Mouse (Mus musculus) hindbrain, embryonic 13.5 days (tissue): ENCODE measurements at regions not wholly inside any gene's neighbourhood (a gene's known extent, or its start where the extent isn't known, plus 50 kb on each side); places are given as distances from the start of the nearest gene placed in this dataset.
"Not testable (repeated sequence)": the region's sequence is repeated elsewhere in the genome, so short reads cannot be mapped to it uniquely, and the experiment has no call there.

Source experiments
- ATAC-seq: fragments of 200-750 bp; cut with Nextera tagmentation; 2 replicates; pipeline ENCODE4 v1.8.0; 2017; ENCODE audit warnings: moderate TSS enrichment; ENCODE audit not compliant: low FRiP score
- H3K27ac ChIP-seq: fragments of 300-500 bp; sonication (generic); 2 replicates; pipeline ENCODE4 v1.5.1; 2015; ENCODE audit warnings: inconsistent platforms, mild to moderate bottlenecking, moderate library complexity
- H3K27me3 ChIP-seq: fragments of 300-500 bp; sonication (generic); 2 replicates; pipeline ENCODE4 v1.6.1; 2015; ENCODE audit warnings: mild to moderate bottlenecking, inconsistent platforms
- H3K36me3 ChIP-seq: fragments of 300-500 bp; sonication (generic); 2 replicates; pipeline ENCODE4 v1.6.1; 2015; ENCODE audit warnings: mild to moderate bottlenecking, inconsistent platforms
- H3K4me1 ChIP-seq: fragments of 300-500 bp; sonication (generic); replicated peaks from 2 replicates; pipeline ENCODE4 v1.6.1; 2015; ENCODE audit warnings: inconsistent platforms
- H3K4me2 ChIP-seq: fragments of 300-500 bp; sonication (generic); 2 replicates; pipeline ENCODE4 v1.6.1; 2015; ENCODE audit warnings: inconsistent platforms, mild to moderate bottlenecking, moderate library complexity
- H3K4me3 ChIP-seq: fragments of 300-500 bp; sonication (generic); 2 replicates; pipeline ENCODE4 v1.5.1; 2015; ENCODE audit warnings: mild to moderate bottlenecking, inconsistent platforms
- H3K9ac ChIP-seq: fragments of 300-500 bp; sonication (generic); 2 replicates; pipeline ENCODE4 v1.6.1; 2015; ENCODE audit warnings: mild to moderate bottlenecking, inconsistent platforms
- H3K9me3 ChIP-seq: fragments of 300-500 bp; sonication (generic); 2 replicates; pipeline ENCODE4 v1.6.1; 2016; ENCODE audit warnings: inconsistent platforms
- WGBS: fragments of 180-500 bp; shearing (Covaris S2); methylation state at CpG from one replicate; pipeline ENCODE4 v1.1.7; 2015; 5-methylcytosine and 5-hydroxymethylcytosine counted together

DNA sequence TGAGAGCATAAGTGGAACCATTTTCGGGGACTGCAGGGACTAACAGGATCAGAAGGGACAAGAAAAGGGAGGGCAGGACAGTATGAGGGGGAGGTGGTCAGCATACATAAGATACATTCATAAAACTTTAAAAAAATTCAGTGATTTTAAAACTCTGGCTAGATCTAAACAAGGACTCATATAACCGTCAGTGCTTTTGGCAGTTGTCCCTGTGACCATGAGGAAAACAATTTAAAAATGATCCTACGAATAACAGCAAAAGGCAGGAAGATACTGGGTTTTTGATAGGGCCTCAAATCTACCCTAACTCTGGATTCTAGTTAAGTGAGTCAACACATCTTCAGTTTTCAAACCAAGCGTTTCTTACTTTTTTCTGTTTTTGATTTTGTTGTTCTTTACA is 106.9 kb upstream of the Eif4g2 start:
- Histone ChIP-seq H3K4me3 (no peak overlapping the region), H3K27me3 (no peaks in the 10 kb centered on the region), H3K4me1 (0 out of 2 replicates have a peak, but pooled peaks cover 6% of the 10 kb centered on the region), H3K9me3 (no peaks in the 10 kb centered on the region), H3K9ac (no peak overlapping the region), H3K27ac (no peak overlapping the region), H3K36me3 (no peaks in the 10 kb centered on the region), H3K4me2 (no peak overlapping the region)
- no peak for ATAC-seq
- 91% methylated on average over 4 of the region's 4 CpGs for WGBS

DNA sequence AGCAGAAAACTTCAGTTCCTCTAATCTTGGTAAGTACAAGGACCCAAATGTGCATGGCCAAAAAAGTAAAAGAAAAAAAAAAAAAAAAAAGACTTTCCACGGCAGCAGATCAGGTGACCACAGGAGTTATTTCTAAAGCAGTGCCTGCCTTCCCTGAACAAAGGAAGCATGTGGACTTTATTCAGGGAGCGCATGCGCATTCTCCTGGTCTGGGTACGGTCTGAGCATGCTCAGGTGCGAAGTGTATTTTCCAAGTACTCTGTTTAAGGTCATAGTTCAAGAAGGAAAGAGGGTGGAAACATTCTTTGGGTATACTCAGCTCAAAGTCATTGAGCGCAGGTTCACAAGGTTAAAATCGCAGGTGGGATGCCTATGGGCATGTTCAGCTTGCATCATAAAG is 103.1 kb upstream of the Eif4g2 start:
- 0 out of 2 replicates have a peak, but pooled peaks cover 3% of the 10 kb centered on the region for H3K27me3 ChIP-seq
- no peak for ATAC-seq
- no peak overlapping the region for H3K27ac ChIP-seq
- no peak overlapping the region for H3K9ac ChIP-seq
- H3K4me2 ChIP-seq = no peak overlapping the region
- H3K4me1 ChIP-seq = 0 out of 2 replicates have a peak, but pooled peaks cover 6% of the 10 kb centered on the region
- no peak overlapping the region for H3K4me3 ChIP-seq
- H3K36me3 ChIP-seq = no peaks in the 10 kb centered on the region
- 93% methylated on average over 7 of the region's 7 CpGs for WGBS
- H3K9me3 ChIP-seq = no peaks in the 10 kb centered on the region

DNA sequence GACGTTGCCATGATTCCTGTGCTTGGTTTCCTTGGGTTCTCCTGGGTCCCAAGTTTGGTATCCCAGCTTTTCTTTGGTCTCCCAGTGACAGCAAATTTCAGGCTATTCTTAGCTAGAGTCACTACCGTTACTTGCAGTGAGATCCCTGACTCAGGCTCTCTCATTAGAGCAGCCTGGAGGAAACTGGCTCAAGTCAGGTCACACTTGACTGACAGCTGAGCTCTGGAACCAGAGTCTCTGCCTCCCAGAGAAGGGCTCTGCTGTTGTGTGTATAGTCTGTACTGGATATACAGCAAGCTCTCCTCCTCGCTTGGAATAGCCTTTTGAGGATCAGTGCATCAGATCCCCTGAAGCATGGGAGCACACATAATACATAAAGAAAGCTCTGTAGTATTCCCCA is 100.7 kb upstream of the Eif4g2 start:
- Histone ChIP-seq H3K36me3 (no peaks in the 10 kb centered on the region), H3K27me3 (0 out of 2 replicates have a peak, but pooled peaks cover 3% of the 10 kb centered on the region), H3K9me3 (no peaks in the 10 kb centered on the region), H3K27ac (no peak overlapping the region), H3K4me2 (no peak overlapping the region), H3K4me3 (no peak overlapping the region), H3K9ac (no peak overlapping the region), H3K4me1 (peaks cover 12% of the 10 kb centered on the region)
- 68% methylated on average over 3 of the region's 3 CpGs for WGBS
- no peak for ATAC-seq

DNA sequence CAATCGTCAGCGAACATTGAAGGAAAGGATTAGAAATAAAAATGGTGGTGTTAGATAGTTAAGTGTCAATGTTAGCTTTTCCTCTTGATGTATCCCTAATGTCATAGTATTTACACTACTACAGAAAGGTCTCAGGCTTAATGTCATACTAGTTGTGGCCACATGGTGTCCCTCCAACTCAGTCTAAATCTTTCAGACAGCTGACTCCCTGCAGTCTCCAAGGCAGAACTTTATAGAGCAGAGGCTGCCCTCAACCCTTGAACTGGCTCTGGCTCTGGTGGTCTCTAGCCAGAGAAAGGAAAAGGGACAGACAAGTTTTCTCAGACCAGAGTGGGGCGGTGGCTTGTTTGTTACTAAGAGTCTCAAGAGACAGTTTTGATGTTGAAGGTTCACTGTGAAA is 99.5 kb upstream of the Eif4g2 start:
- Histone ChIP-seq H3K4me2 (no peak overlapping the region), H3K36me3 (no peaks in the 10 kb centered on the region), H3K9me3 (no peaks in the 10 kb centered on the region), H3K9ac (no peak overlapping the region), H3K4me1 (peaks cover 12% of the 10 kb centered on the region), H3K4me3 (no peak overlapping the region), H3K27me3 (0 out of 2 replicates have a peak, but pooled peaks cover 3% of the 10 kb centered on the region), H3K27ac (no peak overlapping the region)
- peak; percentile 69; the same call in 1 of the 2 replicates for ATAC-seq
- WGBS = 72% methylated on average over 3 of the region's 3 CpGs

DNA sequence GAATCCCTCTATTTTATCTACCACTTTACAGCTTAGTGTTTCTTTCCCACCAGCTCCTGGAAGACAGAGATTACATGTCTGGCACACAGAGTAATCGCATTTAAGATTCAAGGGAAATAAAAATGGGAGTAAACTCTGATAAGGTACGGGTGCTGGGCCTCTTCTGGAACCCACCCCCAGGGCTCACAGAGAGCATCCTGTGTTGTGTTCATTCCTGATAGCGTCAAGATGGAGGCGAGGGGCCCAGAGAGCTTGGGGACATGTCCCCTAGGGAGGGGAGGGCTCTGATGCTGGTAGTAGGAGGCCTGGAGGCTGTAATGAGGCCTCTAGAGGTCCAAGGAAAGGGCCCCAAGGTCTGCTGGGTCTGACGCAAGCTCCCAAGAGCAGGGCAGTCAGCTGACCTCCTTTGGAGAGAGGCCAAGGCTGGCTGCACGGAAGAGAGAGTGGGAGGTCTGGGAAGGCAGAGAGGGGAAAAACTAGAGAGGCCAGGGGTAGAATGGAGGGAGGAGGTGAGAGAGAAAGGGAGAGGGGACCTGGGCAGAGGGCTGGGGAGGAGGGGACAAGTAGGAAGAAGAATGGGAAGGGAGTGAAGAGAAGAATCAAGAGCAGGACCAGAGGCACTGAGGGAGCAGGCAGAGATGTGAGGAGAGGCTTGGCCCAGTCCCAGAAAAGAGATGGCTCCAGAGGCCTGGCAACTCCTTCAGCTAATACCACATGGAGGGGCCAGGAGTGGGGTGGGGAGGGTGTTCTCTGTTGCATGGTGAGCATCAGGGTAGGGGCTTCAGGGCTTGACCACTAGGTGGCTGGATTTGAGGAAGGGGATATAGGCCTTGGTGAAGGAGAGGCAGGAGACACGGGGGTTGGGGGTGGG is 96.8 kb upstream of the Eif4g2 start:
- Histone ChIP-seq H3K4me3 (no peak overlapping the region), H3K4me1 (peaks cover 6% of the 10 kb centered on the region), H3K4me2 (no peak overlapping the region), H3K9me3 (no peaks in the 10 kb centered on the region), H3K9ac (no peak overlapping the region), H3K36me3 (no peaks in the 10 kb centered on the region), H3K27me3 (0 out of 2 replicates have a peak, but pooled peaks cover 3% of the 10 kb centered on the region), H3K27ac (no peak overlapping the region)
- 60% methylated on average over 7 of the region's 7 CpGs for WGBS
- peak; percentile 52; the same call in 1 of the 2 replicates for ATAC-seq

DNA sequence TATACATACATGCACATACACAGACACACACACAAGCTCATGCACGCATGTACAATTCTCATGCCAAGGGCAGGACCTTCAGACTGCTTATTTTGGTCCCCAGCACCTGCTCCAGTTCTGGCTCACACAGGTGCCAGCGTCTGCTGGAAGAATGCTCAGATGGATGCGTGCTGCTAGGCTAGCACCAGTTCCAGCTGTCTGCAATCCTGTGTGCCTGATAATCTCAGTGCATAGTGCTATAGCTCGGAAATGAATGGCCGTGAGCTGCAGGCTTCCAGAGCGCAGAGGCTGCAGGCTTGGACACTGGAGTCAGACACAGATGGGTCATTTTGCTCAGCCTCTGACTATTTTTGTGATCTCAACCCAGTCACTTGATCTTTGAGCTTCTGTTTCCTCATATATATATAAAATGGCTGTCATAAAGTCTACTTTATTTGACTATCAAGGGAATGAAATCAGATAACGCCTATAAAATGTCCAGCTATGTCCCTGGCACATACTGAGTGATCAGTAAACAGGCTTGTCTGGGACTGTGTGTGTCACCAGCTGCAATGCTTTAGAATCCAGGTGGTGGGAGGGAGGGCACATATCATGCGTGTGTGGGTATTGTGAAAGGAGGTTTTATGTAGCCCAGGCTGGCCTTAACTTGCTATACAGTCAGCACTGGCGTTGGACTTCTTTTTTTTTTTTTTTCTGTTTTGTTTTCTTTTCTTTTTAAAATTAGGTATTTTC is 91.7 kb upstream of the Eif4g2 start:
- 93% methylated on average over 9 of the region's 9 CpGs for WGBS
- H3K27ac ChIP-seq = no peak overlapping the region

DNA sequence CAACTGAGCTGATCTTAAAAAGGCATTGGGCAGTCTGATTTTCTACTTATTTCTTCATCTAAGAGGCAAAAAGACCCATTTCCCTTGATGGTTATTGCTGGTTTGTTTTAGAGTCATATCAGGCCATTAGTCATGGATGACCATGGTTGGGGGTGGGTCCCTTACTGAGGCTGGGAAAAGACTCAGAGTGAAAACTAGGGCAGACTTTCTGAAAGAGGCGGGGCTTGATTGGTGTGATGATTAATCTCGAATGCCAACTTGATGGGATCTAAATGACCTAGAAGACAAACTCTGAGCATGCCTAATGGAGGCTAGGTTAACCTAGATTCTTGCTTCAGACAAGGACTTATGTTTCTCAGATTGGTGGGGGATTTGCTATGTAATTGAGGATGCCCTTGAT is 89.2 kb upstream of the Eif4g2 start:
- Histone ChIP-seq H3K9ac (no peak overlapping the region), H3K36me3 (no peaks in the 10 kb centered on the region), H3K4me1 (no peaks in the 10 kb centered on the region), H3K27me3 (no peaks in the 10 kb centered on the region), H3K4me2 (no peak overlapping the region), H3K9me3 (no peaks in the 10 kb centered on the region), H3K27ac (no peak overlapping the region), H3K4me3 (no peak overlapping the region)
- 86% methylated on average over 2 of the region's 2 CpGs for WGBS
- ATAC-seq = no peak

More for the DNA sequence above, 91.7 kb upstream of the Eif4g2 start:
- H3K4me3 ChIP-seq = no peak overlapping the region
- H3K4me1 ChIP-seq = peaks cover 2% of the 10 kb centered on the region
- no peaks in the 10 kb centered on the region for H3K9me3 ChIP-seq
- H3K4me2 ChIP-seq = no peak overlapping the region
- no peak overlapping the region; the same call in 1 of the 2 replicates for H3K9ac ChIP-seq
- no peak for ATAC-seq
- no peaks in the 10 kb centered on the region for H3K27me3 ChIP-seq
- H3K36me3 ChIP-seq = no peaks in the 10 kb centered on the region

DNA sequence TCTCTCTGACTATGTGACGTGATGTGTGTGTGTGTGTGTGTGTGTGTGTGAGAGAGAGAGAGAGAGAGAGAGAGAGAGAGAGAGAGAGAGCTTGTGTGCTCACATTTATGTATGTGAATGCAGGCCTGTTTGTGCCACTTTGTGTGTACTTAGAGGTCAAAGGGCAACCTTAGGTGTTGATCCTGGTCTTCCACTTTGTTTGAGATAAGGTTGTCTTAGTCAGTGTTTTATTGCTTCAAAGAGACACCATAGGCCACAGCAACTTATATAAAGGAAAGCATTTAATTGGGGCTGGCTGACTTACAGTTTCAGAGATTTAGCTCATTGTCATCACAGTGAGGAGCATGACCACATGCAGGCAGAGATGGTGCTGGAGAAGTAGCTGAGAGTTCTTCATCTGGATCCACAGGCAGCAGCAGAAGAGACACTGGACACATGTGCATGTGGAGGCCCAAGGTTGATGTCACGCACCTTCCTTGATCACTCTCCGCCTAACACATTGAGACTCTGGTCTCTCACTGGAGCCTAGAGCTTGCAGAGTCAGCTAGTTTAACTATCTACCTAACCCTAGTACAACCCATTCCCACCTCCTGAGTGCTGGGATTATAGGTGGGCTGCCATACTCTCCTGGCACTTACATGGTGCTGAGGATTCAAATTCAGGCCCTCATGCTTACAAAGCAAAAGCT is 85.9 kb upstream of the Eif4g2 start:
- H3K4me3 ChIP-seq, H3K9me3 ChIP-seq, H3K4me1 ChIP-seq, H3K27me3 ChIP-seq, H3K9ac ChIP-seq, H3K36me3 ChIP-seq, ATAC-seq, H3K4me2 ChIP-seq, H3K27ac ChIP-seq: not testable (repeated sequence)
- 99% methylated on average over 3 of the region's 3 CpGs for WGBS

DNA sequence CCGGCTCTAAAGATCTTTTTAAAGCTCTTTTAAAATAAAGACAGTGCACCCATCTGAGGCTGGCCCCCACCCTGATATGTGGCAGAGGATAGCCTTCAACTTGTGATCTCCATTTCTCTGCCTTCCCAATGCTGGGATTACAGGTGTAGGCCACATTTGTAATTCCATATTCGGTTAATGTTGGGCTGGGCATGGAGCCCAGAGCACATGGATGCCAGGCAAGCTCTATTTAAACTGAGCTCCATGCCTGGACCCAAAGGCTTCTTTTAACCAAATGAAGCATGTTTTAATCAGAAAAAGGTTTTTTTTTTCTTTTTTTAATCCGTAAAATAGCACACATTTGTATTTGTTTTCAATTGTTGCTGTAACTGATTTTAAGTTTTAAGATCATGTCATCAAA is 82.2 kb upstream of the Eif4g2 start:
- no peaks in the 10 kb centered on the region for H3K9me3 ChIP-seq
- no peak overlapping the region for H3K9ac ChIP-seq
- H3K27ac ChIP-seq = no peak overlapping the region
- H3K4me2 ChIP-seq = no peak overlapping the region
- H3K4me3 ChIP-seq = no peak overlapping the region
- ATAC-seq = no peak
- no peaks in the 10 kb centered on the region for H3K36me3 ChIP-seq
- H3K27me3 ChIP-seq = no peaks in the 10 kb centered on the region
- 91% methylated on average over 3 of the region's 3 CpGs for WGBS
- H3K4me1 ChIP-seq = no peaks in the 10 kb centered on the region

DNA sequence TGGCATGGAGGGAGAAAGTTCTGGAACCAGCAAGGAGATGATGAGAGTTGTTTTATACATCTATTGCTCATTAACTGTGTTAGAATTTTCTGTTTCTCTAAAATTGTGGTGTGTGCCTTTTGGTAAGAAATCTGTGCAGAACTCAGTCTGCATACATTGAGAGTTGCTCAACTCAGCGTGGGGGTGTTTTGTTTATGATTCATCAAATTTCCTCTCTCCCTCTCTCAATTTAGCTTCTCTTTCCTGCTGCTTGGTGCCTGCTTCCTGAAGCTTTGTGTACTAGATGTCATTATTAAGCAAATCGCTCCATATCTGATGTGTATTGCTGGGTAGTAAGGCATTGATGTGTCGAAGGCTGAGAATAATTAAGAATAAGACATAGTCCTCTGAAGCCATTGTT is 81.4 kb upstream of the Eif4g2 start:
- H3K4me2 ChIP-seq = no peak overlapping the region
- no peak for ATAC-seq
- no peak overlapping the region for H3K4me3 ChIP-seq
- H3K4me1 ChIP-seq = no peaks in the 10 kb centered on the region
- H3K36me3 ChIP-seq = no peaks in the 10 kb centered on the region
- no peaks in the 10 kb centered on the region for H3K27me3 ChIP-seq
- no peaks in the 10 kb centered on the region for H3K9me3 ChIP-seq
- WGBS = 82% methylated on average over 3 of the region's 3 CpGs
- no peak overlapping the region for H3K27ac ChIP-seq
- no peak overlapping the region for H3K9ac ChIP-seq

DNA sequence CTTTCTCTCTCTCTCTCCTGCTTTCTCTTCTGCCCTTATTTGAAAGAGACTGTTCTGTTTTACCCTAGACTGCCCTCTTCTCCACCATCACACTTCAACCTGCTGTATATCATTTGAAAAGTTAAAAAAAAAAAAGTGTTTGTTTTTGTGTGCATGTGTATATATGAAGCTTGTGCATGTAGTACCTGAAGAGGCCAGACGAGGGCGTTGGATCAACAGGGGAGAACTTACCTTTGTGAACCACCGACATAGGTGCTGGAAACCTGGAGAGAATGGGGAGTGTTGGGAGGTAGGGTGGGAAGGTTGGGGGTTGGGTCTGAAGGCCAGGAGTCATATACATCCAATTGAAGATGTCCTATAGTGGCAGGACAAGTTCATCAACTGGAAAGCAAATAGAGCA is 81.0 kb upstream of the Eif4g2 start:
- Histone ChIP-seq H3K27me3 (no peaks in the 10 kb centered on the region), H3K9ac (no peak overlapping the region), H3K9me3 (no peaks in the 10 kb centered on the region), H3K4me1 (no peaks in the 10 kb centered on the region), H3K4me2 (no peak overlapping the region), H3K36me3 (no peaks in the 10 kb centered on the region), H3K27ac (no peak overlapping the region), H3K4me3 (no peak overlapping the region)
- ATAC-seq = no peak
- 51% methylated on average over 3 of the region's 3 CpGs for WGBS

DNA sequence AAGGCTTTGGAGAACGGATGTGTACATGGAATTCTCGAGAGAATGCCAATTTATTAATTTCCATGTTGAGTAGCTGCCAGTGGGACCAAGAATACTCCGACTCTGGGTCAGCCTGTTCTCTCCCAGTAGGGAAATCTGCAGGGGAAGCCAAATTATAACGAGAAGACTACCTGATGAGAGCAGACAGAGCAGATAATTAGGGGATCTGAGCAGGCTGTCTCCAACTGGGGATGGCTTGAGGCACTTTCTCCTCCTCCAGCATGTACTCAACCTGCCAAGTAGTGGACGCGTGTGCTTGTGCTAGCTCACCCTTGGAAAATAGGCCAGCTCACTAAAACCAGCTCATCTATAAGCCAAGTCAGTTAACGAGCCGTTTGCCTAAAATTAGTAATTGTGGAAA is 80.5 kb upstream of the Eif4g2 start:
- no peaks in the 10 kb centered on the region for H3K9me3 ChIP-seq
- no peak overlapping the region for H3K9ac ChIP-seq
- H3K36me3 ChIP-seq = no peaks in the 10 kb centered on the region
- H3K4me2 ChIP-seq = no peak overlapping the region
- no peaks in the 10 kb centered on the region for H3K4me1 ChIP-seq
- WGBS = 76% methylated on average over 8 of the region's 8 CpGs
- no peak overlapping the region for H3K4me3 ChIP-seq
- no peak overlapping the region for H3K27ac ChIP-seq
- no peak for ATAC-seq
- no peaks in the 10 kb centered on the region for H3K27me3 ChIP-seq
